Mouse (Mus musculus) kidney, adult 18-20 months (tissue): ENCODE measurements at regions not wholly inside any gene's neighbourhood (a gene's known extent, or its start where the extent isn't known, plus 50 kb on each side); places are given as distances from the start of the nearest gene placed in this dataset.
"Not testable (repeated sequence)": the region's sequence is repeated elsewhere in the genome, so short reads cannot be mapped to it uniquely, and the experiment has no call there.

ENCODE experiments used
- DNase-seq: peaks from one replicate; pipeline ENCODE4 v3.0.0; 2021

DNA sequence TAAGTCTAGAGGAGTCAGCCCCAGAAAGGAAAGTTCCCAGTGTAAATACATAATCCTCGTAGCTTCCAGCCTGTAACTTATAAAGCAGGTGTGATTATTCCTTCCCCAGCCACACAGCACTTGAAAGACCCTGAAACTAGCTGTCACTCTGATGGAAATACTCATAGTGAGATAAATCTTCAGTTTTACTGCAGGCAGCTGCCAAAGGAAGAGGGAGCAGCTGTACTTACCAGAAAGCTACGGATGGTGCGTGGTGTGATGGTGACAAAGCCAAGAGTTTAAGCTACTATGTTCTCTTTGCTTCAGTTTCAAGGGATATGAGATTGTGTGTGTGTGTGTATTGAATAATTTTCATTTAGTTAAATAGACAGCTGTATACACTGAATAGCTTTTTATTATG, 1007.1 kb downstream of the Robo2 start:
- no peak for DNase-seq

DNA sequence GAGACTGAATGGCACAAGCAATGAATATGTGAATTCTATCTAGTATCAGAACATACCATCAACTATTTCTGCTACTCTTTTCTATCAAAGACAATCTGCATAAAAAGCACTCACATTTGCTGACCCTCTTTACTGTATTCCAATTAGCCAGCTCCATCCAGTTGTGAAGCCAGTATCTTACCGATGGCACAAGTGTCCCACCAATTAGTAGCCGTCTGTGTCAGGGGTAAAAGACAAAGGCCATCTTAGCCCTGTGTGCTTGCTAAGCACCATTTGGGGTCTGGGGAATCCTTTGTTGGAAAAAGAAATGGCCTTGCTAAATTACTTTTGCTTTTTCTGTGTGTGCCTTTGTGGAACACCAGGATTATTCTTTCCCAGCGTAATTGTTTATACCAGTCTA, 1007.5 kb downstream of the Robo2 start:
- DNase-seq: no peak

DNA sequence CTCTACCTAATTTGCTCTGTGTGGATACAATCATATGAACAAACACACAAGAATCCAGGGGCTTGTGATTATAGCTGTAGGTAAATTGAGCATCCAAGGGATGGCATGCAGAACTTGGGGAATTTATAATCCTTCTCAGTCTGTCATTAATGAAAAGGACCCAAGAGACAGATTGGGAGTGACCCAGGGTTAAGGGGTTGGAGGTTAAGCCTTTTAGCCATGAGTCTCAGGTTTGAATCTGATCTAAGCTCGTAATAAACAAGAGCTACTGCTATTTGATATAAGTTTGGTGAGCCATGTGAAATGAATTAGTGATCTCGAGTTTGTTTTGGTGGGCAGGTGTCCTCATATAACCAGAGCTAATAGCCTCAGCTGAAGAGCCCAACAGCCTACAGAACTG, 1032.6 kb downstream of the Robo2 start:
- DNase-seq: no peak

DNA sequence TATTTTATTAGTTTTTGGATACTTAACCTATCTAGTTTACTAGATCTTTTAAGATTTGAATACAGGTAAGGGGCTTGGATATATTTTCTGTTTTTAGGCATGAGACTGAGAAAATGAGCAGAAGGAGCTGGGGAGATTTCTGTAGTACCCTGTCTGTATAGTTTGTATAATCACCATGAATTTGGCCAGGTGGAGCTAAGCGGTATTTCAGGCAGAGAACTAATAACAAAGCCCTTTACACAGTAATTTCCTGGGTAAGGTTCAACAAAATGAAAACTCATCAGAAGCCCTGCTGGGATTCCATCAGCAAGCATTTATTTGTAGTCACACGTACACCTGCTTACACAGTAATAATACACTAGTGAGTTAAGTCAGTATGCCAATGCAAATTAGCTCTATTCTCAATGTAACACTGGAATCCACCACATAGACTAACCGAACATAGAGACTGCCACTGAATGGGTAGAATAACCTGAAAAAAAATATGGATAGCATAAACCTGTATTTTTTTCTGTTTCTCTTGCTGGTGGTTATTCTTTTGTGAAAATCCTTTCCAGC, 1036.9 kb downstream of the Robo2 start:
- no peak for DNase-seq

DNA sequence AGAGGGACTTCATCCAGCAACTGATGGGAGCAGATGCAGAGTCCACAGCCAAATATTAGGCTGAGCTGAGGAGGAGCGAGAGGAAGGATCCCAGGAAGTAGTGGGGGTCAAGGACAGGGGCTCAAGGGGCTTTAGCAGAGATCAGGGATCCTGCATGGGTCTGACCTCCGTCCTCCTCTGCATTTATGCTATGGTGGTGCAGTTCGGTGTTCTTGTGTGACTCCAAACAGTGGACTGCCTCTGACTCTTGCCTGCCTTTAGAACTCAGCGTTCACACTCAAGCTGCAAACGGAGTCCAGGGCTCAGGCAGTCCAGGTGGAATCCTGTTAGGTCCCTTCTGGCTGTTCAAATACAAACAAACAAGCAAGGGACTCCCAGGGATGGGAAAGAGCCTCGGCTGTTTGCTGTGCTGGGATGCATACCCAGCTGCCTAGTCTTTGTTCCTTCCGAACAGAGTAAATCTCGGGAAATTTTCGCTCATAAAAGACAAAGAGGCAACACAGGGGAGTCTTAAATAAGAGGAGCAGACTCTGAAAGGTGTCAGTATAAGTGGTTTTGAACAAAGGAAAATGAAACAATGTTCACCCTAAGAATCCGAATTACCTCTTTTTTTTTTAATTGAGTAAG, 1042.9 kb downstream of the Robo2 start:
- no peak for DNase-seq

DNA sequence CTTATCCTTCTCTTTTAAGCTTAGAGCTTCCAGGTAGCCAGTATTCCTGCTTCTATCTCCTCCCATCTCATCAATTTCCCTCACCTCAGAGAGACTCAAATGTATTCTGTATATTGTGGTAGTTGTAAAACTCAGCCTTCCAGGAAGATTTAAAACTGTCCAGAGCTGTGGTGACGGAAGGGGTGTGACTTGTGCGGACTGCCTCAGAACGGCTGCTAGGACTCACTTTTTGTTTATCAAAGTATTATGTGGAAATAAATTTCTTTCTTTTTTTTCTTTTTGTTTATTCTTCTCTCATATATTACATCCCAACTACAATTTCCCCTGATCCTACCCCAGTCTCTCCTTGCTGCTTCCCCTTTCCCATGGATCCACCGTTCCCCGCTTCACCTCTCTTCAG, 1043.7 kb downstream of the Robo2 start:
- DNase-seq: no peak

DNA sequence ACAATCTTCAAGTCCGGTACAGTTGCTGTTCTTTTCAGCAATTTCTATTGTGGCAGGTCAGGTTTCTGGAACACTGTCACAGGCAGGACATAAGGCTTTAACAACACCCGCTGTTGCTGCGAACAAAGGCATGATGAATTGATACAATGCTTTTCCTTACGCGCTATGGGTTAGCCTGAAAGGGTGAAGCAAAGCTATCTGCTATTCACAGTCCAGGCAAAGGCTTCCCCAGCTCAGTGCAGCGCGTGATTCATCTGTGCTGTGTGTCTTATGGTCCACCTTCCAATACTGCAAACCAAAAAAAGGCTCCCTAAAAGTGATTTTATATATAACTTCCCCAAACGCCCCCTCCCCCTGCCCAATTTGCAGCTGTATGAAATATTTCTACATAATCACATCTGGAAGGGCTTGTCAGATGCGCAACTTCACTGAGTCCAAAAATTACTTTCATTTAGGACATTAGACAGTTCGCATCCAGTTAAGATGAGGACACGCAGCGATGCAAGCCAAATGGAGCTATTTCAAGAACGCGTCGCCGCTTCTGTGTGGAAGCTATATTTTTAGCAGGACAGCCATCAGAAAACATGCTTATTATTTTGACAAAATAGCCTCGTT, 1044.3 kb downstream of the Robo2 start:
- DNase-seq: no peak

DNA sequence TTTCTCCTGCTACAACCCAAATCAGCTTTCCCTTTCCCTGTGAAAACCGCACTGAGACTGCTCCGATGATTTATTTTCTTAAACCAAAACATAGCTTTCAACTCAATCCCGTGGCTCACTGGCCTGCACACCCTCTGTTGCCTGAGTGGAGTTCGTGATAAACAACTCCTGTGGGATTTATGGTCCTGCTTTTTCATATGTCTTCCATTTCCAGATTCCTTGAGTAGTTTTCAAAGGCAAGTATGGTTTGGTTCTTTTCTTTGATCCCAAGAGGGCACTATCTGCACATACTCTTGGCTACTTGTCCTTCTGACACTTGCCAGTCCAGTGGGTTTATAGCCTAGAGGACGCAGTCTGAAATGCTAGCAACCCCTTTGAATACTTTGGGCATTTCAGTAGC, 1042.6 kb downstream of the Robo1 start:
- no peak for DNase-seq

DNA sequence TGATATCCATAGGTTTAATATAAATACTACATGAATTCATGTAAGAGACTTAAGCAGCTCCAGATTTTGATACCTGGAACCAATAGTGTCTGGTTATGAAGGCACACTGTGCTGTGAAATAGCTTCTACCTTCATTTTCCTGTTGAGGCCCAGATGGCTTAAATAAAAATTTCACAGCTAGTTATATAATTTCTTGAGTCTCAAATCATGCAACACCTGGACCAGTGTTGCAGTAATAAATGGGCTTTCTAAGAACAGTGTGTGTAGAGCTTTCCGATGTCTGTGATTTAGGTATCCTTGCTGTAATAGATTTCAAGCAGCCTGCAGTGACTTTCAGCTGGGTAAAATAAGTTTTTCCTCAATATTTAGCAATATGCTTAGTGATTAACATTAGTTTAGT, 1035.8 kb downstream of the Robo1 start:
- no peak for DNase-seq

DNA sequence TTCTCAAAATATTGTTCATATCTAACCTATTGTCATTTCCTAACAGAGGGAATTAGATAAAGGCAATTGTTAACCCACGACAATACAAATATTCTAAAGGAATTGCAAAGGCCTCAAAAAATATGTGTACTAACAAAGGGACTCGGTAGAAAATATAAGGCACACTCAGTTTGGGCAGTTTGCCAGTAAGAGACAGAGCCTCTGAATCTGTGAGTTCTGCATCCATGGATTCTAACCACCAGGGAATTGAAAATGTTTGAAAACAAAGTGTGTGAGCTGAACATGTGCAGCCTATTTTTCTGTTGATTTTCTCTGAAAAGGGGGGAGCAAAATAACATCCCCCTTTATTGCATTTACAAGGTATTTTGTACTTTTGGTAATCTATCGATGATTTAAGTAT, 1035.4 kb downstream of the Robo1 start:
- DNase-seq: no peak

DNA sequence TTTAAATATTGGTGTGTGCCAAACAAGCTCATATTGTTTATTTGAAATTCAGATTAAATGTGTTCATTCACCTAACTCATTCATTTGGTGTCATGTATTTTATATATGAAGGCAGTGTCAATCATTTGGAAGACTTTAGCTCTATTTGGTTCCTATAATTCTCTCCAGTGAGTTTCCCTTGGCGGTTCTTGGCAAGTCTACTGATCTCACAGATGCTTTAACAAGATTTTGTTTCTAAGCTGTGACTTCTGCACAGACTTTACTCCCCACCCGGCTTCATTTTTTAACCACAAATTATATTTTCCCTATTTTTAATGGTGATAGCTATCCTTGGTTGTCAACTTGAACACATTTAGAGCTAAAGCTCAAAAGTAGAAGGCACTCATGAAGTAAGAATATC, 1009.5 kb downstream of the Robo1 start:
- DNase-seq: no peak

DNA sequence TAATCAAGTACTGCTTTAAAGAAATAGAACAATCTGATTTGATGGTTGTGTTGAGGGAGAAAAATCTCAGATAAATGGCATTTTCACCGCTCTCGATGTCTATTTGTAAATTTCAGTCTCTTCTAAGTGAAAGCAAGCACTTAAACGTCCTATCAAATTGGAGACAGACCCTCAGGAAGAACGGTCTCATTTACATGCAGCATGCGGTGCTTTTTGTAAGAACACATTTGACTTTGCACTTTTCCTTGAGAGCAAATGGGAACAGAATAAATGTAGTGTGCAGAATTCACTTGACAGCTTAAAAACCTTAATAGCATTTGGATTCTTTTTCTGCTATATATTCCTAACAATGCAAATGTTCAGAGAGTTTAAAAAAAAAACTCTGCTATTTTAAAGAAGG, 1002.0 kb downstream of the Robo1 start:
- DNase-seq: no peak

DNA sequence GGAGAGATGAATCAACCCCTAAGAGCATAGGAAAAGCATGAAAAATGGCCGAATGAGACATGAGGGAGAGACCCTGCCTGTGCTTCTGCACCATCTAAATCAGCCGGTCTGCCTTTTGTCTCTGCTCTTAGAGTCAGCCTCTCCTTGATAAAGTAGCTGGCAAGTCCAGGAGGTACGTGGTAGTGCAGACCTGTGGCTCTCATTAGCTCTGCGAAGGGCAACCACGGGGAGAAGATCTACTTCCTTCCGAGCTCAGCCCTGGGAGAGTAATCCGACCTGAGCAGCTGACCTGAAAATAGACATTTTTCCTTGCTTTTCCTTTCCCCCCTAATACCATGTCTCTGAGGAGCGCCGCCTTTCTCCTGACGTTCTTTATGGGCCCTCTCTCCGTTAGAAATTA, 971.8 kb downstream of the Robo1 start:
- DNase-seq: no peak

DNA sequence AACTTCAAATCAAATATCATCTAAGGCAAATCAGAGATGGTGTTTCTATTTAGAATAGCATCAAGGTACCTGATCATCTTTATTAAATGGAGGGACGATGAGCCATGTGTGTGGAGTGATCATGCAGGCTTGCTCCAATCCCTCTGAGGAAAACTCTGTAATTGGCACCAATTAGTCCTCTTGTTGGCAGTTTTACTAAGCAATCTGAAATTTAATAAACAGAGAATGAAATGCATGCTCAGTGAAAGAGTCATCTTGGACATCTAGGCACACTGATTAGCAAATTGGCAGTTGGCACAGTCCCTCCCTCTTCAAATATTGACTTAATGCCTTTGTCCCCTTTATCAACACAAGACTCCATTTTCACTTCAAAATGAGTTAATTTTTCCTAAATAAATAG, 951.6 kb downstream of the Robo1 start:
- no peak for DNase-seq

DNA sequence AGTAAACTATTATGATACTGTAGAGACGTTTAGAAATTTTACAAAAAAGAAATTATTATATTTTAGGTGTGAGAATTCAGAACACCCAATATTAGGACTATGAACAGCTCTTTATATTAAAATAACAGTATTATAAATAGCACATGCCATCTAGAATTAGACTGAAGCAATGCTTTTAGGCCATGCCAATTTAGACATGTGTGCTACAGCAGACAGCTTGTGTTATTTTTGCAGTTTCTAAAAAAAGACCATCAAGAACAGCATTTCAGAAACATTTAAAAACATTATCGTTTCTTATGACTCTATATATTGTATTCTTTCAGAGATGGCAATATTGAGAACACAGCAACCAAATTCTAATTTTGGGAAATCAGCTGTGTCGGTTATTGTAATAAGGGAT, 951.2 kb downstream of the Robo1 start:
- DNase-seq: no peak

DNA sequence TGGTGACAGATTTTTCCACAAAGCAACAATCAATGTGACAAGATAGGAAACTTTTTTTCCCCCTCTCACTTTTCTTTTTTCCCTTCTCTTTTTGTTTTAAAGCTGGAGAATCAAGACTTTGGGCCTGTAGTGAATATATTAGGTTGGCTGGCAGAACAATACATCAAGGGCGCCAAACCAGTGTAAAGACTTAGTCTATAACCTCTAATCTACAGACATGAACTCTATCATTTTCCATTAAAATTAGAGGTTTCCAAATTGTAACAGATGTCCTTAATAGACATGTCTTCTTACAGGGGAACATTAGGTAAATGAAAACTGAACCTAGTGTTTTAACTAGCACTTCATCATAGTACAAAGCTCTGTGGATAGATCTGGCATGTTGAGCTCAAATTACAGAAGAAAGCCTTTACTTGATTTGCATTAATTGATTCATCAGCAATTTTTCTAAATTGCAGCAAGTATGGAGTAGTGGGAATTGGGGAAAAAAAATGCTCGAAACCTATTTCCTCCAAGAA, 937.0 kb downstream of the Robo1 start:
- DNase-seq: no peak

DNA sequence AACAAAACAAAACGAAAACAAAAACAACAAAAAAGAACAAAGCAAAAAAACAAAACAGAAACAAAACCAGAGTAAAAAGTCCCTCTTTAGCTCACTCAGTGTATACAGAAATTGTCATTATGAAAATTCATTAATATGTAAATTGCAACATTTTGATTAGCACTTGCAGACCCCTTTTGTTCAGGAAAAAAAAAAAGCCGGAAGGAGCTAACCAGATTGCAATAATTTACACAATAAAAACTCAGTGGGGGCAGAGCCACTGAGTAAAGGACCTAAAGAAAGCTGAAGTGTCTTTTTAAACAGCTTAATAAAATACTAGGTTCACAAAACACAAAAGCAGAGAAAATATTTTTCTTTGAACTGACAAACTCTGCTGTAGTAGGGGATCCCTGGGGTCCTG, 922.5 kb downstream of the Robo1 start:
- DNase-seq: no peak

DNA sequence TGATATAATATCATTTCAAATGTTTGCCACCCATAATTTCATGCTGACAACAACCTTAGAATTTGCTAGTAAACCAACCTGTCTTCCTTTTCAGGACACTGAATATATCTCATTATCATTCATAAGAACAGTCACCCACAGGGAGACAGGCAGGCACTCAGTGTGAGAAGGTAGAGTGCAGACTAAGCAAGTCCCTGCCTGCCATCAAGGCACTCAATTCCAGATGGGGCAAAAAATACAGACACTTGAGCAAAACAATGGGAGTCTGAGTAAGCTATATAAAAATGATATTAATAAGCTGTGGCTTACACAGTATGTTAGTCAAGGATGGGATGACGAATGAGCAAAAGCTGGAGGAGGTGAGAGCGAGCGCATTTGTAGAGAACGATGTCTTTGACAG, 909.4 kb downstream of the Robo1 start:
- DNase-seq: no peak

DNA sequence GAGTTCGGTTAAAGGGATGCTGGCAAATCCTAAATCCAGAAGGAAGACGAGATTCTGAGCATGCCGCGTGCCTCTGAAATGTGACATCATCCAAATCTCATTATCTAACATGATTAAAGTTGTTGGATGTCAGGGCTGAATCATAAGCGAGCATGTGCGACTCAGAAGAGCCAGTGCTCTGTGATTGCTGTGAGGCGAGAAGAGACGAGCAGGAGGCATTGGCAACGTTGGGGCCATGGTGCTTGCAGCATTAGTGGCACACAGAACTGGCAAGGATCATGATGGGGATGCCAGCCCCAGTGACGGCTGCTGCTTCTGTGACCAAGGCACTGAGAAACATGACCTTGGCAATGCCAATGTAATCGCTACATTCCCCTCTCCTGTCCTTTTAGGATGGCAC, 895.4 kb downstream of the Robo1 start:
- DNase-seq: no peak

DNA sequence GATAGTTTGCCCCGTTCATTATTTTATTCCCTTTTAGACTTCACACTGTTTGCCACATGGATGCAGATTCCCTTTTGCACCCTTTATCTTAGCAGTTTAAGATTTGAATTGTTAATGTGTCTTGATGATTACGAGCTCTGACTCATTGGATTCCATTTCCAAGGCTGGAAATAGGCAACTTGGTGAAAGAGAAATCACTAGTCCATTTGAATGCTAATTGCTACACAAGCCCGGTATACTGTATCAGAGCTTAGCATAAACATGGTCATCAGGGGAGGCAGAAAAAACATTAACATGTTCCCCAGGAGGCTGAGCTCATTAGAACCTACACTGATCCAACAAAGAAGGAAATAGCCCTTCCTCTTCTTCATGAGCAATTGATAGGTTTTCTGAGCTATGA, 892.9 kb downstream of the Robo1 start:
- DNase-seq: no peak

DNA sequence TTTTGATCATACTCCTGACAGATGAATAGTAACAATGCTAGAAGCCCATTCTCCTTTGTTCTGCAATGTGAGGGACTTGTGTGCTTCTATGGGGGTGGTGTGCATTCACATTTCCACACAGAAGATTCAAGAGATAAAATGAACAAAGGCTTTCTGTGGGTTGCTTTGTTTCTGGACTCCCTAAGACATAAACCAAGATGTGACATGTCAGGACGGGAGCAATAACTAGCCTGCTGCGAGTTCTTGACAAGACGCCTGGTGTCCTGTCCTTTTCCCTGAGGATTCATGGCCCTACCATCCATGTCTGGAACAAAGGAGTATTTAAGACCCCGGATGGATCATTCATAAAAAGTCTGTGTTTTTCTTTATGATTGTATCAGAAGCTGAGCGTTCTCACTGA, 874.7 kb downstream of the Robo1 start:
- no peak for DNase-seq

DNA sequence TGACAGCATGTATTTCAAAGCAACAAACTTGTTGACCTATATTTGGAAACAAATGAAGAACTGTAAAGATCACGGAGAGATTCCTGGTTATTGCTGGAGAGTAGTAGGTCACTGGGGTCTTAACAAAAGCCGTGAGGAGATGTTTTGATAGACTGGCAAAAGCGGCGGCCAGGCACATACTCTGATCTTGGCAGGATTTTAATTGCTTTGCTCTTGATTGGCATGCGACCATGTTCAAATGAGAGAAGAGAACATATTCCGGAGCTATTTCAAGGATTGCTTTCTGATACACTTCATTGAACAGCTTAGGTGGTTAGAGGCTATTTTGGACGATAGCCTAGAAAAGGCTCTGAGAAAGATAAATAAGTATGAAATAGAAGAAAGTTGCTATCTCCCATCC, 874.2 kb downstream of the Robo1 start:
- no peak for DNase-seq

DNA sequence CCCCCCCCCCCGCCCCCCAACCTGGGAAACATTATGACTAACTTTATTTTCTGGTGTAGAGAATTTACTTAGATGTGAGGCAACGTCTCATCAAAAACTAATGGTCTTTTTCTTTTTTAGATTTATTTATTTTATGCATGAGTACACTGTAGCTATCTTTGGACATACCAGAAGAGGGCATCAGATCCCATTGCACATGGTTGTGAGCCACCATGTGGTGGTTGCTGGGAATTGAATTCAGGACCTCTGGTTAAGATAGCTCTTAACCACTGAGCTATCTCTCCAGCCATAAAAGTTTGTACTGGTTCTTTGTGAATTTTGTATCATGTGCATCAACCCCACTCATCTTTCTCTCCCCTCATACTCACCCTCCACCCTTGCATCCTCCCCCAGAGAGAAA, 847.3 kb downstream of the Robo1 start:
- DNase-seq: no peak

DNA sequence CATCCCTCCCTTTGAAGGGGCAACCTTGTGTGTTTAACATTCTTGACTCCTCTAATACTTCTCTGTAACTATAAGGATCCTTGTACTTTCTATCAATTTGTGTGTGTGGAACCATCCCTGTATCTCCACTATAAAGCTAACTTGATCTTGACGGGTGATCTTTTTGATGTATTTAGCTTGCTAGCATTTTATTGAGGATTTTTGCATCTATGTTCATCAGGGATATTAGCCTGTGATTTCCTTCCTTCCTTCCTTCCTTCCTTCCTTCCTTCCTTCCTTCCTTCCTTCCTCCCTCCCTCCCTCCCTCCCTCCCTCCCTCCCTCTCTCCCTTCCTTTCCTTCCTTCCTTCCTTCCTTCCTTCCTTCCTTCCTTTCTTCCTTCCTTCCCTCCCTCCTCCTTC, 819.8 kb downstream of the Robo1 start:
- not testable (repeated sequence) for DNase-seq

DNA sequence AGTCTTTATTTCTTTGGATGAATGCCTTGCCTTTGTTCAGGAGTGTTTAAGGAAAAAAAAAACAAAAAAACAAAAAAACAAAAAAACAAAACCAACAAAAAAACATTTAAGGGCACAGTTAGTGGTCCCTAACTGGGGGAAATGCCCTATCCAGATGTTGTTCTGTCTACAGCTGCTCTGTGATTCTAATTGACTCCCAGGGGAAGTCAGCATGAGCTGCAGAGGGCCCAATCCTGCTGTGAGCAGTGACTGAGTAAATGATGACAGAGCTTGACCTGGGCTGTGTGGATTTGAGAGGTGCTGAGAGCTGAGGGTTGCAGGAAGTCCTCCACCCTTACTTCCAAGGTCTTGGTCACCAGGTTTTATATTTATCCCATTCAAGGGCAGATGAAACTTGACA, 812.5 kb downstream of the Robo1 start:
- no peak for DNase-seq
